Mouse (Mus musculus): ENCODE results near the gene Atp2b2. TPM values are rescaled to one million over a fixed set of nuclear protein-coding genes. Genes with fewer than 3 reads are reported as not detected.

Atp2b2 gene
- polyA plus RNA-seq, 1 experiment from 2014 or later, result 14.8 TPM

DNA sequence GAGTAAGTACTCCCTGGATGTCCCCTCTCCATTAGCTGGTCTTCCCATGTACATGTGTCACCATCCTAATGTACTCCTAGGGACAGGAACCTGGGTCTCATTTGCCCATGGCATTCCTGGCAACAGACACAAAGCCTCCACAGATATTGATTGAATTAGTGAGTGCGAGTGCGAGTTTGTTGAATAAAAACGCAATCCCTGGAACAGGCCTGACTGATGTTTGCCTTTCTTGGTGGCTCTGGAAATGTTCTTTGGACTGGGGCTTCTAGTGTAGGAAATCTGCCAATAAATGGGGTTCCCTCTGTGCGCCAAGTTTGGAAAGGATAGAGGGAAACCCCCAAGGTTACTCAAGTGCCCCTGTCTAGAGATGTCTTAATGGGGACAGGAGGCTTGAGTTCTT is 146.4 kb downstream of the Atp2b2 start:
- Histone ChIP-seq H3K27me3 (replicated peaks) (peaks cover 13% of the 10 kb centered on the region; the same call in 1 of the 2 replicates), H3K4me3 (no peak overlapping the region), H3K9me3 (no peaks in the 10 kb centered on the region), H3K4me1 (no peaks in the 10 kb centered on the region), H3K36me3 (no peaks in the 10 kb centered on the region), H3K27ac (no peak overlapping the region), H3K9ac (no peak overlapping the region), H3K4me2 (replicated peaks) (no peak overlapping the region)
- no peak for ATAC-seq (ENCODE audit: low FRiP score, low read depth)
- WGBS, result 89% methylated on average over 4 of the region's 4 CpGs

DNA sequence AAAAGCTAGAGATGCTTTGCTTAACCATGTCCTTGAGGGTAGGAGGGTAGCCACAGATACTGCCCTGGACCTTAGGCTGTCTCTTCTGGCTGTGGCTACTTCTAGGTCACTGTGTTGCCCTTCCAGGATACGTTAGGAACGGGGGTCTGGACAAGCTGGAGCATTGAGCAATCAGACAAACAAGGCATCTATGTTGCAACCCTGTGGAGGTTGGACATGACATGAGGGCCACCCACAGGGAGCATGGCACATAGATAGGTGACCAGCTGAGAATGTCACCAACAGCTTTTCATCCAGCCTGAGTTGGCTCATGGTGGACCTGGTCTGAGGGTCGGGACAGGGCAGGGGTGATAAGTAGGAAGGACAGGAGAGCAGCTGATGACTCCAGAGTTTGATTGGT is 148.4 kb downstream of the Atp2b2 start:
- H3K4me1 ChIP-seq, result peaks cover 19% of the 10 kb centered on the region
- H3K4me2 ChIP-seq (replicated peaks), result no peak overlapping the region
- H3K27me3 ChIP-seq (replicated peaks), result peaks cover 30% of the 10 kb centered on the region
- no peak for ATAC-seq (ENCODE audit: low FRiP score, low read depth)
- no peak overlapping the region for H3K27ac ChIP-seq
- H3K9ac ChIP-seq, result no peak overlapping the region
- H3K9me3 ChIP-seq, result no peaks in the 10 kb centered on the region
- 83% methylated on average over 3 of the region's 3 CpGs for WGBS
- no peak overlapping the region for H3K4me3 ChIP-seq
- H3K36me3 ChIP-seq, result no peaks in the 10 kb centered on the region

DNA sequence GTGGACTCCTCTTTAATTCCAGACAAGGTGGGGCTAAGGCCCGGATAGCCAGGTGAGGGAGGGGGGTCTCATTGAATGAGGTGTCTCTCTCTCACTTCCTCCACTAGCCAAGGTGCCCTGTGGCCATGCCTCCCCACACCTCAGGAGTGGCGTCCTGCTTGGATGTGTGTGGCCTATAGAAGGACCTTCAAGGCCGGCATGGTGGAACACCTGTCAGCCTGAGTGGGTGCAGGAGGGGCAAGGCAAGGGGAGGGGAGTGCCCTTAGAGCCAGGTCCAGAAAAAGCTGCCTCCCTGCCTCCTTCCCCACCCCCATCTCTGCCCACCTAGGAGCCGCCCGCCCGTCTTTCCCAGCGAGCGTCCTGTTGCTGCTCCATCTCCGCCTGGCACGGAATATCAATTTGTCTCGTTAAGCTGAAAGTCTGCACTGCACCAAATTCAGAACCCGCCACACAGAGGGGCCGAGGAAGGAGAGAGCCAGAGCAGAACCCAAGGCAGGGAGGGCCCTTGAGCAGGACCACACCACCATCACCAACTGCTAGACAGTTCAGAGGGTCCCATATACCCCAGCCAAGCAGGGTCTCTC is 150.2 kb downstream of the Atp2b2 start:
- ATAC-seq (ENCODE audit: low FRiP score, low read depth), result no peak
- H3K9me3 ChIP-seq, result no peaks in the 10 kb centered on the region
- H3K4me2 ChIP-seq (replicated peaks), result peak overlapping the region; percentile 76
- H3K9ac ChIP-seq, result no peak overlapping the region
- no peaks in the 10 kb centered on the region for H3K36me3 ChIP-seq
- H3K27me3 ChIP-seq (replicated peaks), result peaks cover 32% of the 10 kb centered on the region
- peaks cover 25% of the 10 kb centered on the region for H3K4me1 ChIP-seq
- 46% methylated on average over 13 of the region's 13 CpGs for WGBS
- H3K4me3 ChIP-seq, result no peak overlapping the region
- no peak overlapping the region for H3K27ac ChIP-seq

DNA sequence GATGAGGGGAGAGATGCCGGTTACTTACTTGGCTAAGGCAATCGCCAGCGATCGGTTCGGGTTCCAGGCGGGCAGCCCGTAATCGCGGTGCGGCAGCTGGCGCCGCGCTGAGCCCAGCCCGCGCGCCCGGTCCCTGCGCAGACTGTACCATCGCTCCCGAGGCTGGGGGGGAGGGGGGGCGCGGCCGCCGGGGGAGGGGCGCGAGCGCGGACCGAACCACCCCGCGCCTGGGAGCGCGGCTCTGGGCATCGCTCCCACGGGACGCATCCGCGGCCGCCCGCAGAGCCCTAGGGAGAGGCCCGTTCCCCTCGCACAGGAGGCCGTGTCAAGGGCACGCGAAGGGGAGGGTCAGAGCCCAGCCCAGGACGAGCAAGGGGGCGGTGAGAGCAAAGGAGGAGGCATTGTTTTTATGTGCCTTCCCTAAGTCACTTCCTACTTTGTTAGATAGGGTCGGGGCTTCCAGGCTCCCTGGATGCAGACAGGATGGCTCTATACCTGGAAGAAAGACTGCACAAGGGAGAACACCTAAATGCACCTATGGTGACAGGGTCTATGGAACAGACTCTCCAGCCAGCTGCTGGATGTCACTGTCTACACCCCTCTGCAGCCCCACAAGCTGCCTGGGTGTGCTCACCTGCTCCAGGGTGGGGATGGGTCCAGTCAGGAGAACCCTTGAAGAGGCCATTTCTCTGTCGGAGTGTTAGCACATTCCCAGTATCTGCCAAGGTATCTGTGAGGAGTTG is 151.0 kb downstream of the Atp2b2 start:
- Histone ChIP-seq H3K27me3 (replicated peaks) (peaks cover 32% of the 10 kb centered on the region), H3K4me2 (replicated peaks) (peak overlapping the region; percentile 76), H3K27ac (peak overlapping the region; percentile 42; the same call in 1 of the 2 replicates), H3K9ac (peak overlapping the region; percentile 70), H3K9me3 (no peaks in the 10 kb centered on the region), H3K36me3 (no peaks in the 10 kb centered on the region), H3K4me3 (peak overlapping the region; percentile 55), H3K4me1 (peaks cover 29% of the 10 kb centered on the region)
- WGBS, result 1% methylated on average over 49 of the region's 49 CpGs
- peak; percentile 81 for ATAC-seq (ENCODE audit: low FRiP score, low read depth)

DNA sequence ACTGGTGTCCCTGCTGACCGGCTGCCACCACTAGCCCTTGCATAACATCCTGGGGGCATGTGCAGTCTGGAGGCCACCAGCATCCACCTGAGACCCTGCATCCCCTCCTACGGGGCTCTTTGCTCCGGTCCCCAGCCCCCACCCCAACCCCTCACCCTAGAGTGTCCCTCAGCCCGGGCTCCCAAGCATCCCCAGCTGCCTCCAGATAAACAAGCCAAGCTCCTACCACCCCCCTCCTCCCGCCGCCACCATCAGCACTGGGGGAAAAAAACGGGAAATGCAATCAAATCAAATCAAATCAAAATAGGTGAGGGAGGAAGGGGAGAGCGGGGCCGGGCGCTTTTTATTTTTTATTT is 151.6 kb downstream of the Atp2b2 start:
- ATAC-seq (ENCODE audit: low FRiP score, low read depth), result peak; percentile 43; the same call in 1 of the 2 replicates
- H3K4me1 ChIP-seq, result peaks cover 29% of the 10 kb centered on the region

GRCm38 (mm10) chr6:113890023-113890857 is 152.2 kb downstream of the Atp2b2 start:
- peak; percentile 26; the same call in 1 of the 2 replicates for ATAC-seq (ENCODE audit: low FRiP score, low read depth)

More for the DNA sequence above, 151.6 kb downstream of the Atp2b2 start:
- H3K9ac ChIP-seq, result peak overlapping the region; percentile 70
- H3K27me3 ChIP-seq (replicated peaks), result peaks cover 32% of the 10 kb centered on the region
- under 1% methylated on average over 10 of the region's 10 CpGs for WGBS
- no peaks in the 10 kb centered on the region for H3K9me3 ChIP-seq
- H3K27ac ChIP-seq, result peak overlapping the region; percentile 42; the same call in 1 of the 2 replicates
- no peaks in the 10 kb centered on the region for H3K36me3 ChIP-seq
- H3K4me3 ChIP-seq, result peak overlapping the region; percentile 55
- peak overlapping the region; percentile 76 for H3K4me2 ChIP-seq (replicated peaks)

GRCm38 (mm10) chr6:113889180-113889579 is 153.2 kb downstream of the Atp2b2 start:
- H3K4me3 ChIP-seq, result no peak overlapping the region
- H3K9me3 ChIP-seq, result no peaks in the 10 kb centered on the region
- peaks cover 32% of the 10 kb centered on the region for H3K27me3 ChIP-seq (replicated peaks)
- peaks cover 29% of the 10 kb centered on the region for H3K4me1 ChIP-seq
- no peak for ATAC-seq (ENCODE audit: low FRiP score, low read depth)
- H3K36me3 ChIP-seq, result no peaks in the 10 kb centered on the region
- H3K4me2 ChIP-seq (replicated peaks), result peak overlapping the region; percentile 76
- H3K27ac ChIP-seq, result no peak overlapping the region
- H3K9ac ChIP-seq, result 0 out of 2 replicates have a peak overlapping the region, but pooled peaks have one; percentile 9
- 37% methylated on average over 3 of the region's 3 CpGs for WGBS

More at GRCm38 (mm10) chr6:113890023-113890857, 152.2 kb downstream of the Atp2b2 start:
- Histone ChIP-seq H3K27me3 (replicated peaks) (peaks cover 32% of the 10 kb centered on the region), H3K36me3 (no peaks in the 10 kb centered on the region), H3K9me3 (no peaks in the 10 kb centered on the region), H3K4me1 (peaks cover 29% of the 10 kb centered on the region), H3K4me3 (peak overlapping the region; percentile 55), H3K4me2 (replicated peaks) (peak overlapping the region; percentile 76), H3K9ac (peak overlapping the region; percentile 70), H3K27ac (peak overlapping the region; percentile 42; the same call in 1 of the 2 replicates)
- WGBS, result 15% methylated on average over 16 of the region's 16 CpGs

GRCm38 (mm10) chr6:113886886-113887285 is 155.5 kb downstream of the Atp2b2 start:
- H3K27me3 ChIP-seq (replicated peaks), result peaks cover 26% of the 10 kb centered on the region
- no peak overlapping the region for H3K27ac ChIP-seq
- H3K4me1 ChIP-seq, result peaks cover 34% of the 10 kb centered on the region
- no peak for ATAC-seq (ENCODE audit: low FRiP score, low read depth)
- H3K9ac ChIP-seq, result no peak overlapping the region
- H3K4me2 ChIP-seq (replicated peaks), result no peak overlapping the region
- H3K4me3 ChIP-seq, result no peak overlapping the region
- H3K36me3 ChIP-seq, result no peaks in the 10 kb centered on the region
- no peaks in the 10 kb centered on the region for H3K9me3 ChIP-seq

DNA sequence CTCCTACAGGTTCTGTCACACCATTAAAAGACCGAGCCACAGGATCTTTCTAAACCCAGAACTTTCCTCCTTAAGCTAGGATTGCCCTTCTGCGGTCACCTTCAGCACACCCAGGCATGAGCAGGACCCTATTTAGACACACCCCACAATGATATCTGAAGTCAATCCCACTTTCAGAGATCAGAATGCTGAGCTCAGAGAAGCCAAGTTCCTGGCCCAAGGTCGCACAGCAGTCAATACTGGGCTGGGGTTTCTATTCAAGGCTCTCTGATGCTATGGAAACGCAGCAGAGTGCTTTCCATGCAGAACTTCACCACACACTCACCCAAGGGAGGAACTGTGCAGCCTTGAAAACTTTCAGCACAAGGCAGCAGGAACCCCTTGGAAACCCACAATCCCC is 157.6 kb downstream of the Atp2b2 start:
- ATAC-seq (ENCODE audit: low FRiP score, low read depth), result no peak
- H3K4me3 ChIP-seq, result no peak overlapping the region
- peaks cover 23% of the 10 kb centered on the region for H3K4me1 ChIP-seq
- H3K27me3 ChIP-seq (replicated peaks), result peaks cover 9% of the 10 kb centered on the region; the same call in 1 of the 2 replicates
- H3K27ac ChIP-seq, result no peak overlapping the region
- H3K36me3 ChIP-seq, result no peaks in the 10 kb centered on the region
- H3K9ac ChIP-seq, result no peak overlapping the region
- no peak overlapping the region for H3K4me2 ChIP-seq (replicated peaks)
- 74% methylated on average over 4 of the region's 4 CpGs for WGBS
- H3K9me3 ChIP-seq, result no peaks in the 10 kb centered on the region

DNA sequence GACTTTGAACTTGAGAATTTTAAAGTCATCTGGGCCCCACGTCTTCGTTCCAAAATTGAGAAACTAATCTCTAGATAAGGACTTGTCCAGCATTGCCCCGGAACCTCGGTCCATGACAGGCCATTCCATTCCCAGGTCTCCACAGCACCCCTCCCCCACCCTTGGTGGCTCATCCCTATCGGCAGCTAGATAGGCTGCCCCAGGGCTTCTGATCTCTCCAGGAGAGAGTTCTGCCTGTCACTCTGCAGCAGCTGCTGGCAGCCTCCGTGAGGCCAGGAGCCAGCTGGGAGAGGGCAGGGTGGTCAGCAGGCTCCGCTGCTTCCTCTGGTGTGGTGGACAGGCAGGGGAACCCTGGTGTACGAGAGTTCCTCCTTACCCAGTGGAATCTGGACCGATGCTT is 159.2 kb downstream of the Atp2b2 start:
- Histone ChIP-seq H3K9ac (no peak overlapping the region), H3K27me3 (replicated peaks) (no peaks in the 10 kb centered on the region), H3K4me1 (peaks cover 9% of the 10 kb centered on the region; the same call in 1 of the 2 replicates), H3K27ac (no peak overlapping the region), H3K4me2 (replicated peaks) (no peak overlapping the region), H3K4me3 (no peak overlapping the region), H3K36me3 (no peaks in the 10 kb centered on the region), H3K9me3 (no peaks in the 10 kb centered on the region)
- WGBS, result 53% methylated on average over 9 of the region's 9 CpGs
- ATAC-seq (ENCODE audit: low FRiP score, low read depth), result no peak

GRCm38 (mm10) chr6:113882396-113882795 is 160.0 kb downstream of the Atp2b2 start:
- WGBS, result 66% methylated on average over 7 of the region's 7 CpGs
- H3K36me3 ChIP-seq, result no peaks in the 10 kb centered on the region
- no peaks in the 10 kb centered on the region for H3K9me3 ChIP-seq
- peaks cover 9% of the 10 kb centered on the region; the same call in 1 of the 2 replicates for H3K4me1 ChIP-seq
- no peak for ATAC-seq (ENCODE audit: low FRiP score, low read depth)
- no peak overlapping the region for H3K27ac ChIP-seq
- H3K4me3 ChIP-seq, result no peak overlapping the region
- H3K4me2 ChIP-seq (replicated peaks), result no peak overlapping the region
- no peaks in the 10 kb centered on the region for H3K27me3 ChIP-seq (replicated peaks)
- no peak overlapping the region for H3K9ac ChIP-seq
